In genomic region chr11:120615606-120616203, GRCm38 (mm10) we compare ENCODE assay signal across 12 mouse cellular contexts. TPM values are rescaled to one million over a fixed set of nuclear protein-coding genes. Genes with fewer than 3 reads are reported as not detected.
DNase-seq lines count a peak whose midpoint lies in the region; ATAC-seq and TF ChIP-seq lines count a peak whose summit lies in the region.
"Had no signal": no experiment of that assay in that cellular context is flagged by ENCODE, and none has a peak within 500 bp of the region (broad histone marks: within the 10 kb centered on the region; RNA-seq: fewer than 3 reads in every experiment).

No protein-coding gene starts in this region.

- intact Hi-C loops in gastrocnemius, adult 2 months (cut with DNase I) = no loop called here

- DNase-seq in gastrocnemius, adult 2 months = no peak
- no peak for DNase-seq in gastrocnemius, postnatal 25 days
- DNase-seq in urinary bladder, adult 2 months (ENCODE audit: low spot score) = peak; percentile 19
- DNase-seq in urinary bladder, postnatal 25 days (ENCODE audit: low spot score) = no peak
- DNase-seq in liver, embryonic 11.5 days (ENCODE audit: low spot score) = no peak
- DNase-seq in stomach, postnatal 0 days (ENCODE audit: low spot score) = peak; percentile 67
- DNase-seq in left cerebral cortex, adult 9 months (ENCODE audit: low spot score in 2 of 2) = no peak
- no peak for DNase-seq in spleen, postnatal 14 days (ENCODE audit: low spot score in 2 of 2)
- DNase-seq: thymus, postnatal 14 days had no signal

- H3K27me3 ChIP-seq in liver, embryonic 11.5 days (replicated peaks; ENCODE audit: control insufficient read depth, insufficient read depth, low read length) = no peaks in the 10 kb centered on the region
- H3K27me3 ChIP-seq in stomach, postnatal 0 days (ENCODE audit: control insufficient read depth, insufficient read depth, low read length) = no peaks in the 10 kb centered on the region
- H3K27me3 ChIP-seq: CH12.LX had no signal

- peaks cover 53% of the 10 kb centered on the region for H3K36me3 ChIP-seq in liver, embryonic 11.5 days (ENCODE audit: control insufficient read depth, insufficient read depth, low read length)
- peaks cover 14% of the 10 kb centered on the region for H3K36me3 ChIP-seq in stomach, postnatal 0 days (ENCODE audit: control insufficient read depth, insufficient read depth, low read length)

- peak overlapping the region; percentile 28; the same call in 1 of the 2 replicates for H3K27ac ChIP-seq in gastrocnemius, adult 2 months
- no peak overlapping the region for H3K27ac ChIP-seq in liver, embryonic 11.5 days (ENCODE audit: low read depth, low read length)
- no peak overlapping the region for H3K27ac ChIP-seq in stomach, postnatal 0 days (replicated peaks)
- H3K27ac ChIP-seq: kidney, postnatal 0 days had no signal

- H3K9ac ChIP-seq in liver, embryonic 11.5 days (ENCODE audit: low read depth, low read length) = no peak overlapping the region; the same call in 1 of the 2 replicates
- H3K9ac ChIP-seq in stomach, postnatal 0 days (ENCODE audit: low read length) = peak overlapping the region; percentile 27; the same call in 1 of the 2 replicates

- TF ChIP-seq EP300 in stomach, postnatal 0 days (optimal IDR thresholded peaks at IDR 0.05) = no peak

- no peak for TF ChIP-seq CTCF in gastrocnemius, adult 2 months (IDR thresholded peaks at IDR 0.05)
- TF ChIP-seq CTCF in stomach, postnatal 0 days (IDR thresholded peaks at IDR 0.05; ENCODE audit: low read depth) = no peak

- peak overlapping the region; percentile 88 for H3K4me2 ChIP-seq in liver, embryonic 11.5 days
- no peak overlapping the region for H3K4me2 ChIP-seq in stomach, postnatal 0 days (replicated peaks; ENCODE audit: low read depth)

- H3K9me3 ChIP-seq in liver, embryonic 11.5 days (ENCODE audit: control insufficient read depth, low read length) = no peaks in the 10 kb centered on the region
- H3K9me3 ChIP-seq in stomach, postnatal 0 days (ENCODE audit: control insufficient read depth, low read length) = no peaks in the 10 kb centered on the region

- H3K4me3 ChIP-seq in gastrocnemius, adult 2 months = no peak overlapping the region
- H3K4me3 ChIP-seq in liver, embryonic 11.5 days (ENCODE audit: low read depth, low read length) = 0 out of 2 replicates have a peak overlapping the region, but pooled peaks have one; percentile 4
- no peak overlapping the region for H3K4me3 ChIP-seq in stomach, postnatal 0 days (ENCODE audit: low read depth, low read length)

- 91% methylated on average over 11 of the region's 11 CpGs for WGBS in liver, embryonic 11.5 days
- 83% methylated on average over 11 of the region's 11 CpGs for WGBS in stomach, postnatal 0 days

- peaks cover 23% of the 10 kb centered on the region for H3K4me1 ChIP-seq in liver, embryonic 11.5 days (replicated peaks; ENCODE audit: control insufficient read depth, insufficient read depth, low read length)
- peaks cover 3% of the 10 kb centered on the region for H3K4me1 ChIP-seq in stomach, postnatal 0 days (replicated peaks; ENCODE audit: control insufficient read depth, insufficient read depth)

- no peak for ATAC-seq in liver, embryonic 11.5 days (replicated peaks; ENCODE audit: low FRiP score)
- ATAC-seq in stomach, postnatal 0 days (ENCODE audit: low FRiP score, low TSS enrichment) = peak; percentile 47

RNA-seq across cellular contexts. Expression of gene Pcyt2, which starts 2.0 kb away (rescaled TPM):
- 10 to 100 TPM; 30.6 to 39.2 TPM for total RNA-seq in gastrocnemius, adult 2 months (2021)
- total RNA-seq in gastrocnemius, postnatal 25 days (2021) = 10 to 100 TPM; 30.7 to 34.7 TPM
- 87.2 and 120 TPM in 2 replicates for polyA plus RNA-seq in urinary bladder, adult 2 months (2012; rRNA removed)
- polyA plus RNA-seq in liver, embryonic 11.5 days (2014; fragmentation: Nextera tagmentation; extraction: Ambion mirVana) = 165 and 175 TPM in 2 replicates
- polyA plus RNA-seq in stomach, postnatal 0 days (2015; fragmentation: Nextera tagmentation; extraction: Ambion mirVana) = 73.7 and 79.0 TPM in 2 replicates

RNA-seq across cellular contexts. Expression of gene Npb, which starts 7.4 kb away (rescaled TPM):
- total RNA-seq in gastrocnemius, adult 2 months (2021) = under 1 TPM in 1 of 2 experiments, not detected in 1; 0.78 TPM
- total RNA-seq in gastrocnemius, postnatal 25 days (2021) = not detected
- 0.40 and 0.62 TPM in 2 replicates for polyA plus RNA-seq in urinary bladder, adult 2 months (2012; rRNA removed)
- polyA plus RNA-seq in liver, embryonic 11.5 days (2014; fragmentation: Nextera tagmentation; extraction: Ambion mirVana) = 3.6 and 6.3 TPM in 2 replicates
- polyA plus RNA-seq in stomach, postnatal 0 days (2015; fragmentation: Nextera tagmentation; extraction: Ambion mirVana) = 20.4 and 20.9 TPM in 2 replicates
- total RNA-seq: left cerebral cortex, postnatal 25 days had no signal

RNA-seq across cellular contexts. Expression of gene Sirt7, which starts 9.3 kb away (rescaled TPM):
- 1 to 10 TPM; 4.1 to 4.7 TPM for total RNA-seq in gastrocnemius, adult 2 months (2021)
- total RNA-seq in gastrocnemius, postnatal 25 days (2021) = 1 to 10 TPM; 4.3 to 7.2 TPM
- polyA plus RNA-seq in urinary bladder, adult 2 months (2012; rRNA removed) = 78.6 and 107 TPM in 2 replicates
- 48.6 and 54.8 TPM in 2 replicates for polyA plus RNA-seq in liver, embryonic 11.5 days (2014; fragmentation: Nextera tagmentation; extraction: Ambion mirVana)
- polyA plus RNA-seq in stomach, postnatal 0 days (2015; fragmentation: Nextera tagmentation; extraction: Ambion mirVana) = 36.1 and 42.2 TPM in 2 replicates

RNA-seq across cellular contexts. Expression of gene Anapc11, which starts 17.5 kb away (rescaled TPM):
- 10 to 100 TPM; 45.3 to 58.5 TPM for total RNA-seq in gastrocnemius, adult 2 months (2021)
- 10 to 100 TPM; 50.7 to 51.6 TPM for total RNA-seq in gastrocnemius, postnatal 25 days (2021)
- 112 and 116 TPM in 2 replicates for polyA plus RNA-seq in urinary bladder, adult 2 months (2012; rRNA removed)
- 200 and 208 TPM in 2 replicates for polyA plus RNA-seq in liver, embryonic 11.5 days (2014; fragmentation: Nextera tagmentation; extraction: Ambion mirVana)
- 121 and 126 TPM in 2 replicates for polyA plus RNA-seq in stomach, postnatal 0 days (2015; fragmentation: Nextera tagmentation; extraction: Ambion mirVana)

RNA-seq across cellular contexts. Expression of gene Alyref, which starts 17.5 kb away (rescaled TPM):
- 10 to 100 TPM; 36.0 to 44.7 TPM for total RNA-seq in gastrocnemius, adult 2 months (2021)
- total RNA-seq in gastrocnemius, postnatal 25 days (2021) = 10 to 100 TPM; 39.1 to 40.5 TPM
- 56.2 and 57.6 TPM in 2 replicates for polyA plus RNA-seq in urinary bladder, adult 2 months (2012; rRNA removed)
- polyA plus RNA-seq in liver, embryonic 11.5 days (2014; fragmentation: Nextera tagmentation; extraction: Ambion mirVana) = 601 and 617 TPM in 2 replicates
- polyA plus RNA-seq in stomach, postnatal 0 days (2015; fragmentation: Nextera tagmentation; extraction: Ambion mirVana) = 213 TPM in 2 replicates

Comparison
In these comparisons a context has a peak if more than half of its experiments do, and no peak if none do; other contexts are left out.
1. DNase-seq: peak in urinary bladder, adult 2 months (single experiment) and stomach, postnatal 0 days (single experiment); none in gastrocnemius, adult 2 months (single experiment), gastrocnemius, postnatal 25 days (single experiment), urinary bladder, postnatal 25 days (single experiment), liver, embryonic 11.5 days (single experiment), left cerebral cortex, adult 9 months (0 of 2) and spleen, postnatal 14 days (0 of 2).